Mouse (Mus musculus) lung, adult 2 months (tissue): ENCODE measurements around the gene Kctd20.

ENCODE experiments used
- CTCF ChIP-seq: fragments of 200-500 bp; IDR thresholded peaks from 2 replicates; pipeline ENCODE4 v1.5.1; 2011; ENCODE audit warnings: mild to moderate bottlenecking, low read length, control low read depth; ENCODE audit not compliant: insufficient read depth
- POLR2A ChIP-seq: fragments of 200-500 bp; IDR thresholded peaks from 2 replicates; pipeline ENCODE4 v1.6.1; 2011; ENCODE audit warnings: low read depth, mild to moderate bottlenecking, control low read depth, low read length, borderline replicate concordance; ENCODE audit errors: extremely low read depth

DNA sequence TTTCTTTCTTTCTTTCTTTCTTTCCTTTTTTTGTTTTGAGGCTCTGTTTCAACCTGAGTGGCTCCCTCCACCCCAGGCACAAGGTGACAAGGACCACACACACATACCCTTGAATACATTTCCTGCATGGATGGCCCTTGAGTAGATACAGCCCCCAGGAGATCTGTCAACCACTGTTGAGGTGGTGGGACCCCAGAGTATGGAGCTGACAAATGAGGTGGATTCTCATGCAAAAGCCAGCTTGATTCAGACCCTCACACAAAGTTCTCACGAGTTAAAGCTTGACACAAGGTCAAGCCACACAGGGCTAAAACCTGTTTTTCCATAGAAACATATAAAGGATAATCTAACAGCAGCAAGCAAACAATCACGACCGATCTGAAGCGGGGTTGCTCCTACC is 19.5 kb upstream of the Kctd20 start:
- TF ChIP-seq POLR2A (no peak), CTCF (no peak)
